Mouse (Mus musculus) thymus, adult 2 months (tissue): ENCODE results near the gene Gm10197. TPM values are rescaled to one million over a fixed set of nuclear protein-coding genes. Genes with fewer than 3 reads are reported as not detected.

Source experiments
- DNase-seq: peaks from one replicate; pipeline ENCODE4 v3.0.0; 2021
- H3K27ac ChIP-seq: fragments of 200-500 bp; 2 replicates; pipeline ENCODE4 v1.5.1; 2012; ENCODE audit warnings: low read length, control low read depth; ENCODE audit not compliant: control insufficient read depth, insufficient read depth
- H3K27me3 ChIP-seq: fragments of 200-500 bp; 2 replicates; pipeline ENCODE4 v1.6.1; 2012; ENCODE audit warnings: mild to moderate bottlenecking, low read length, moderate library complexity, mixed read lengths; ENCODE audit not compliant: control insufficient read depth, insufficient read depth
- H3K36me3 ChIP-seq: fragments of 200-500 bp; 2 replicates; pipeline ENCODE4 v1.6.1; 2012; ENCODE audit warnings: mild to moderate bottlenecking, low read length, moderate library complexity; ENCODE audit not compliant: control insufficient read depth, insufficient read depth
- H3K4me1 ChIP-seq: fragments of 200-500 bp; replicated peaks from 2 replicates; pipeline ENCODE4 v1.6.1; 2012; ENCODE audit warnings: low read length; ENCODE audit not compliant: control insufficient read depth, insufficient read depth
- H3K4me3 ChIP-seq: fragments of 200-500 bp; 2 replicates; pipeline ENCODE4 v1.5.1; 2012; ENCODE audit warnings: mild to moderate bottlenecking, low read length, control low read depth, moderate library complexity; ENCODE audit not compliant: control insufficient read depth, insufficient read depth
- CTCF ChIP-seq: fragments of 200-500 bp; IDR thresholded peaks from 2 replicates; pipeline ENCODE4 v1.5.1; 2012; ENCODE audit warnings: mild to moderate bottlenecking, control low read depth, low read length, moderate library complexity, borderline replicate concordance; ENCODE audit not compliant: control insufficient read depth, poor library complexity, insufficient read depth; ENCODE audit errors: extremely low read depth
- POLR2A ChIP-seq: fragments of 200-500 bp; IDR thresholded peaks from 2 replicates; pipeline ENCODE4 v1.6.1; 2012; ENCODE audit warnings: mild to moderate bottlenecking, low read length, control low read depth, moderate library complexity; ENCODE audit not compliant: control insufficient read depth, poor library complexity, insufficient read depth; ENCODE audit errors: extremely low read depth
- WGBS: fragments of 180-500 bp; shearing (Covaris S2); methylation state at CpG from one replicate; pipeline ENCODE4 v1.1.7; 2018; 5-methylcytosine and 5-hydroxymethylcytosine counted together
- polyA plus RNA-seq: library from polyadenylated mRNA; depleted of rRNA; stranded (reverse); fragments of >200 nt; gene quantifications from 2 replicates; pipeline ENCODE4 v1.2.3, GENCODE M21; 2012

The Gm10197 gene
- polyA plus RNA-seq, 1 experiment: not detected

- H3K4me3 ChIP-seq: no peak overlapping the region
- H3K27me3 ChIP-seq: no peaks in the 10 kb centered on the region
- peak; percentile 19 for DNase-seq
- WGBS: 15% methylated on average over 7 of the region's 7 CpGs
- TF ChIP-seq POLR2A (no peak), CTCF (no peak)
- H3K4me1 ChIP-seq: peaks cover 2% of the 10 kb centered on the region; the same call in 1 of the 2 replicates
- H3K27ac ChIP-seq: no peak overlapping the region
- H3K36me3 ChIP-seq: no peaks in the 10 kb centered on the region
Measured at GRCm38 (mm10) chr19:53394552-53394951, 23.0 kb upstream of the Gm10197 start.

- H3K36me3 ChIP-seq: peaks cover 4% of the 10 kb centered on the region
- H3K27ac ChIP-seq: no peak overlapping the region
- TF ChIP-seq CTCF (no peak), POLR2A (no peak)
- no peaks in the 10 kb centered on the region for H3K27me3 ChIP-seq
- no peak for DNase-seq
- H3K4me3 ChIP-seq: no peak overlapping the region
- peaks cover 2% of the 10 kb centered on the region; the same call in 1 of the 2 replicates for H3K4me1 ChIP-seq
Measured at GRCm38 (mm10) chr19:53393646-53394045, 22.1 kb upstream of the Gm10197 start.

- no peak for TF ChIP-seq CTCF
- TF ChIP-seq POLR2A: no peak
- Histone ChIP-seq H3K4me1 (peaks cover 2% of the 10 kb centered on the region; the same call in 1 of the 2 replicates), H3K36me3 (peaks cover 11% of the 10 kb centered on the region), H3K27ac (no peak overlapping the region), H3K27me3 (no peaks in the 10 kb centered on the region), H3K4me3 (no peak overlapping the region)
- no peak for DNase-seq
- 83% methylated on average over 8 of the region's 8 CpGs for WGBS
Measured at GRCm38 (mm10) chr19:53392781-53393343, 21.3 kb upstream of the Gm10197 start.

GRCm38 (mm10) chr19:53391787-53392186 is 20.2 kb upstream of the Gm10197 start:
- no peak overlapping the region for H3K4me3 ChIP-seq
- H3K4me1 ChIP-seq: peaks cover 2% of the 10 kb centered on the region; the same call in 1 of the 2 replicates
- no peak for DNase-seq
- H3K27ac ChIP-seq: no peak overlapping the region
- no peaks in the 10 kb centered on the region for H3K27me3 ChIP-seq
- no peak for TF ChIP-seq CTCF
- TF ChIP-seq POLR2A: no peak
- H3K36me3 ChIP-seq: peaks cover 22% of the 10 kb centered on the region
- 95% methylated on average over 5 of the region's 5 CpGs for WGBS

- no peak overlapping the region for H3K27ac ChIP-seq
- H3K27me3 ChIP-seq: no peaks in the 10 kb centered on the region
- peaks cover 22% of the 10 kb centered on the region for H3K36me3 ChIP-seq
- DNase-seq: no peak
- TF ChIP-seq CTCF (no peak), POLR2A (no peak)
- 51% methylated on average over 8 of the region's 8 CpGs for WGBS
- no peak overlapping the region for H3K4me3 ChIP-seq
- peaks cover 2% of the 10 kb centered on the region; the same call in 1 of the 2 replicates for H3K4me1 ChIP-seq
Measured at GRCm38 (mm10) chr19:53391386-53391785, 19.8 kb upstream of the Gm10197 start.

- Histone ChIP-seq H3K27ac (peak within 1 kb of the TSS; percentile 38), H3K4me1 (peaks cover 2% of the 10 kb centered on the region; the same call in 1 of the 2 replicates), H3K36me3 (peaks cover 22% of the 10 kb centered on the region), H3K27me3 (no peaks in the 10 kb centered on the region), H3K4me3 (peak within 1 kb of the TSS; percentile 90)
- peak; percentile 99 for DNase-seq
- under 1% methylated on average over 48 of the region's 48 CpGs for WGBS
- TF ChIP-seq CTCF (0 out of 2 replicates have a peak, but pooled peaks have one; percentile 45), POLR2A (peak; percentile 69; the same call in 1 of the 2 replicates)
Measured at GRCm38 (mm10) chr19:53390495-53391007, 19.0 kb upstream of the Gm10197 start, which contains the start of gene Smndc1. TSS of gene Smndc1 (minus strand) at chr19:53390578.
